Mouse (Mus musculus): ENCODE data around the gene Alox8. TPM values are rescaled to one million over a fixed set of nuclear protein-coding genes. Genes with fewer than 3 reads are reported as not detected.

Alox8 gene
- polyA plus RNA-seq, 1 experiment: 0.43 TPM

DNA sequence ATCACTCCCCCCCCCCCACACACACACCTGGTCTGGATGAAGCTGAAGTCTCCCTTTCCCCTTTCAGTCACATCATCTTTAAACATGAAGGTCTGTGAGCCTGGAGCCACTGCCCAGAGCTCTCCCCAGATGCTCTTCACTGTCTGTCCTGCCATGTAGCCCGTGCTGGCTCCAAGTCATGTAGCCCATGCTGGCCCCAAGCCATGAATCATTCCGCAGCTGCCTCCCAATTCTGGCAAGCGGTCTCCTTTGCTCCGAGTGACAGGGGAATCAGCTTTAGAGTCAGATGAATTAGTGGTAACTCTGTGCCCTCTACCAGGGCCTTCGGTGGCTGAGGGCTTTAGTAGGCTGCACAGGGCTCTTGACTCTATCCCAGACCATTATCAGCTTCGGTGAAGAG lies 47.9 kb downstream of the Alox8 start:
- Histone ChIP-seq H3K36me3 (ENCODE audit: control insufficient read depth, insufficient read depth, low read length) (no peaks in the 10 kb centered on the region), H3K4me1 (replicated peaks; ENCODE audit: control insufficient read depth, insufficient read depth, low read length) (no peaks in the 10 kb centered on the region), H3K4me3 (ENCODE audit: control insufficient read depth, insufficient read depth, low read length) (no peak overlapping the region), H3K27ac (ENCODE audit: control insufficient read depth, insufficient read depth, low read length) (no peak overlapping the region), H3K27me3 (ENCODE audit: control insufficient read depth, insufficient read depth, low read length) (no peaks in the 10 kb centered on the region)
- WGBS: 89% methylated on average over 6 of the region's 6 CpGs
- no peak for DNase-seq
- TF ChIP-seq CTCF (IDR thresholded peaks at IDR 0.05; ENCODE audit: borderline replicate concordance, control insufficient read depth, extremely low read depth, insufficient read depth, low read length, poor library complexity): no peak
- no peak for TF ChIP-seq POLR2A (IDR thresholded peaks at IDR 0.05; ENCODE audit: control insufficient read depth, extremely low read depth, insufficient read depth, low read length, poor library complexity)

DNA sequence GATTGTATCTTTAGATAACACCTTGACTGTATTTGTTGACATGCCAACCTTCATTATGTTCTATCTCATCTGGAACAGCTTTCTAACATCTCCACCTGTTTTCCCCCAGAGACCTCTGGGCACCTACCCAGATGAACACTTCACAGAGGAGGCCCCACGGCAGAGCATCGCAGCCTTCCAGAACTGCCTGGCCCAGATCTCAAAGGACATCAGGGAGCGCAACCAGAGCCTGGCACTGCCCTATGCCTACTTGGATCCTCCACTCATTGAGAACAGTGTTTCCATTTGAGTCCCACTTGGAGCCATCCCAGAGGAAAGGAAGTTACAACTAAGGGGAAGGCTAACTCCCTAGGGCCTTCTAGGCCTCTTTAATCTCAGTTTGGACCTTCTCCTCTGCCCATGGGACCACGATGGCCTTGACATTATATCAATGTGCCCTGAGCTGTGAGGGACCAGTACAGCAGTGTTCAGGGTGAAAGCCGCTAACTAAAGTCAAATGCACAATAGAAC lies 49.1 kb downstream of the Alox8 start:
- no peak for DNase-seq
- no peaks in the 10 kb centered on the region for H3K4me1 ChIP-seq (replicated peaks; ENCODE audit: control insufficient read depth, insufficient read depth, low read length)
- H3K27me3 ChIP-seq (ENCODE audit: control insufficient read depth, insufficient read depth, low read length): no peaks in the 10 kb centered on the region
- no peak for TF ChIP-seq POLR2A (IDR thresholded peaks at IDR 0.05; ENCODE audit: control insufficient read depth, extremely low read depth, insufficient read depth, low read length, poor library complexity)
- TF ChIP-seq CTCF (IDR thresholded peaks at IDR 0.05; ENCODE audit: borderline replicate concordance, control insufficient read depth, extremely low read depth, insufficient read depth, low read length, poor library complexity): no peak
- H3K27ac ChIP-seq (ENCODE audit: control insufficient read depth, insufficient read depth, low read length): no peak overlapping the region
- H3K36me3 ChIP-seq (ENCODE audit: control insufficient read depth, insufficient read depth, low read length): no peaks in the 10 kb centered on the region
- no peak overlapping the region for H3K4me3 ChIP-seq (ENCODE audit: control insufficient read depth, insufficient read depth, low read length)
- 94% methylated on average over 5 of the region's 5 CpGs for whole genome bisulfite sequencing

DNA sequence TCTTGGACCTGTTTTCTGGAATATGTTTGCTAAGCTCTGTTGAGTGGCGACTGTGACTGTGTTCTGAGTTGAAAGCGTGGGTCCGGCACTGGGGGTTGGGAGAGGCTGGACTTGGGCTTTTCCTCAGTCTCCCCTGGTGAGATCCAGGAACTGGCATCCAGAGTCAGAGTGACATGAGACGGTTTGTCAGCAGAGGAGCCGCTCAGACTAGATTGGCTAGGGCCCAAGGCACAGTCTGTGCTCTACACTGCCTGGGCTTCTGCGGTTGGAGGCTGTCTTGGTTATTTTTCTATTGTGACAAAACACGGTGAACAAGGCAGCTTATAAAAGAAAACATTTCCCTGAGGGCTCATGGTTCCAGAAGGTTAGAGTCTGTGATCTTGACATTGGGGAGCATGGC lies 50.1 kb downstream of the Alox8 start:
- Histone ChIP-seq H3K27me3 (ENCODE audit: control insufficient read depth, insufficient read depth, low read length) (no peaks in the 10 kb centered on the region), H3K36me3 (ENCODE audit: control insufficient read depth, insufficient read depth, low read length) (no peaks in the 10 kb centered on the region), H3K4me3 (ENCODE audit: control insufficient read depth, insufficient read depth, low read length) (no peak overlapping the region), H3K27ac (ENCODE audit: control insufficient read depth, insufficient read depth, low read length) (no peak overlapping the region), H3K4me1 (replicated peaks; ENCODE audit: control insufficient read depth, insufficient read depth, low read length) (no peaks in the 10 kb centered on the region)
- DNase-seq: no peak
- TF ChIP-seq POLR2A (IDR thresholded peaks at IDR 0.05; ENCODE audit: control insufficient read depth, extremely low read depth, insufficient read depth, low read length, poor library complexity) (no peak), CTCF (IDR thresholded peaks at IDR 0.05; ENCODE audit: borderline replicate concordance, control insufficient read depth, extremely low read depth, insufficient read depth, low read length, poor library complexity) (no peak)
- 86% methylated on average over 7 of the region's 7 CpGs for WGBS

DNA sequence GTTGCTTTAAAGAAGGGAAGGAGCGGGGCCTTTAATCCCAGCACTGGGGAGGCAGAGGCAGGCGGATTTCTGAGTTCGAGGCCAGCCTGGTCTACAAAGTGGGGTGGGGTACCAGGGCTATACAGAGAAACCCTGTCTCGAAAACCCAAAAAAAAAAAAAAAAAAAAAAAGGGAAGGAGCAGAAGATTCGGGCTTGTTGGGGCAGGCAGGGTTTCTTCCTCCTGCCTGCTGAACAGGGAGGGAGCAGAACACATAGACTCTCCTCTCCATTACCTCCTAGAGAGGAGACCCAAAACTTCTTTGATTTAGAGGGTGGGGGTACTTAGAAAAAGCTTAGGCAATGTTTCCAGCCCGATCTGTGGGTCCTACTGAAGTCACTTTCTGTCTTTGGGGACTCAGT lies 62.3 kb downstream of the Alox8 start:
- no peak overlapping the region for H3K4me3 ChIP-seq (ENCODE audit: control insufficient read depth, insufficient read depth, low read length)
- H3K4me1 ChIP-seq (replicated peaks; ENCODE audit: control insufficient read depth, insufficient read depth, low read length): peaks cover 11% of the 10 kb centered on the region
- H3K36me3 ChIP-seq (ENCODE audit: control insufficient read depth, insufficient read depth, low read length): no peaks in the 10 kb centered on the region
- no peaks in the 10 kb centered on the region for H3K27me3 ChIP-seq (ENCODE audit: control insufficient read depth, insufficient read depth, low read length)
- TF ChIP-seq CTCF (IDR thresholded peaks at IDR 0.05; ENCODE audit: borderline replicate concordance, control insufficient read depth, extremely low read depth, insufficient read depth, low read length, poor library complexity) (no peak), POLR2A (IDR thresholded peaks at IDR 0.05; ENCODE audit: control insufficient read depth, extremely low read depth, insufficient read depth, low read length, poor library complexity) (no peak)
- 70% methylated on average over 6 of the region's 6 CpGs for WGBS
- no peak overlapping the region for H3K27ac ChIP-seq (ENCODE audit: control insufficient read depth, insufficient read depth, low read length)
- DNase-seq: no peak

DNA sequence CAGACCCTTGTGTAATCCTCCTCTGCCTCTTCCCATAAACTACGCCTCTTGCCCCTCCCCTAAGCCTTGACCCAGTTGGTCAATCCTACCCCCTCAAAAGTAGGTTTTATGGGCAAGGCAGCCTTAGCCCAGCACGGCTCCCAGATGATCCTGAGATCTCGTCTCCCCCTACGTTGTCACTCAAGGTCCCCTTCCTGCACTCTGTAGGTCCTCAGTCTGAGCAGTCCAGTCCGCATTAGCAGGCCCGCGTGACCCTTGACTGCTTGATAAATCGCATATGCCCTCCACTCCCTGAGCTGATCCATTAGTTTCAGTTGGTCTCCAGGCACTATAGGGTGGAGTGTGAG lies 63.0 kb downstream of the Alox8 start:
- Histone ChIP-seq H3K27me3 (ENCODE audit: control insufficient read depth, insufficient read depth, low read length) (no peaks in the 10 kb centered on the region), H3K36me3 (ENCODE audit: control insufficient read depth, insufficient read depth, low read length) (no peaks in the 10 kb centered on the region), H3K27ac (ENCODE audit: control insufficient read depth, insufficient read depth, low read length) (no peak overlapping the region), H3K4me3 (ENCODE audit: control insufficient read depth, insufficient read depth, low read length) (no peak overlapping the region), H3K4me1 (replicated peaks; ENCODE audit: control insufficient read depth, insufficient read depth, low read length) (peaks cover 11% of the 10 kb centered on the region)
- TF ChIP-seq POLR2A (IDR thresholded peaks at IDR 0.05; ENCODE audit: control insufficient read depth, extremely low read depth, insufficient read depth, low read length, poor library complexity) (no peak), CTCF (IDR thresholded peaks at IDR 0.05; ENCODE audit: borderline replicate concordance, control insufficient read depth, extremely low read depth, insufficient read depth, low read length, poor library complexity) (no peak)
- WGBS: 80% methylated on average over 8 of the region's 8 CpGs
- DNase-seq: no peak

Other genes with a start within 250 kb of the Alox8 start
- gene Arhgef15, start 240.4 kb downstream of the Alox8 start, polyA plus RNA-seq (2012; rRNA removed): 8.5 and 14.9 TPM in 2 replicates
- gene Slc25a35, start 229.7 kb downstream of the Alox8 start, polyA plus RNA-seq (2012; rRNA removed): 27.1 and 27.6 TPM in 2 replicates
- 22.0 and 28.0 TPM in 2 replicates for gene Rangrf, start 222.7 kb downstream of the Alox8 start, polyA plus RNA-seq (2012; rRNA removed)
- 28.5 and 43.0 TPM in 2 replicates for gene Pfas, start 189.4 kb downstream of the Alox8 start, polyA plus RNA-seq (2012; rRNA removed)
- gene Ctc1, start 181.9 kb downstream of the Alox8 start, polyA plus RNA-seq (2012; rRNA removed): 57.8 and 64.4 TPM in 2 replicates
- gene Aurkb, start 152.2 kb downstream of the Alox8 start, polyA plus RNA-seq (2012; rRNA removed): 192 and 276 TPM in 2 replicates
- gene Borcs6, start 138.1 kb downstream of the Alox8 start, polyA plus RNA-seq (2012; rRNA removed): 18.0 TPM in 2 replicates
- 31.1 and 33.0 TPM in 2 replicates for gene Tmem107, start 127.0 kb downstream of the Alox8 start, polyA plus RNA-seq (2012; rRNA removed)
- 159 and 175 TPM in 2 replicates for gene Vamp2, start 109.4 kb downstream of the Alox8 start, polyA plus RNA-seq (2012; rRNA removed)
- 28.0 and 29.6 TPM in 2 replicates for gene Per1, start 102.6 kb downstream of the Alox8 start, polyA plus RNA-seq (2012; rRNA removed)
- 0.69 and 1.1 TPM in 2 replicates for gene Hes7, start 77.4 kb downstream of the Alox8 start, polyA plus RNA-seq (2012; rRNA removed)
- gene 9130213A22Rik, start 75.3 kb downstream of the Alox8 start, polyA plus RNA-seq (2012; rRNA removed): 0.65 and 1.3 TPM in 2 replicates
- 2.0 and 2.5 TPM in 2 replicates for gene Aloxe3, start 71.9 kb downstream of the Alox8 start, polyA plus RNA-seq (2012; rRNA removed)
- 1.00 and 1.1 TPM in 2 replicates for gene Alox12b, start 40.9 kb downstream of the Alox8 start, polyA plus RNA-seq (2012; rRNA removed)
- gene Gucy2e, start 39.2 kb upstream of the Alox8 start, polyA plus RNA-seq (2012; rRNA removed): 0.26 and 0.40 TPM in 2 replicates
- 41.5 and 43.8 TPM in 2 replicates for gene Cntrob, start 125.9 kb upstream of the Alox8 start, polyA plus RNA-seq (2012; rRNA removed)
- 50.6 and 62.5 TPM in 2 replicates for gene Trappc1, start 126.1 kb upstream of the Alox8 start, polyA plus RNA-seq (2012; rRNA removed)
- gene Kcnab3, start 128.4 kb upstream of the Alox8 start, polyA plus RNA-seq (2012; rRNA removed): 2.9 and 3.5 TPM in 2 replicates
- 3.3 and 4.1 TPM in 2 replicates for gene Rnf227, start 142.6 kb upstream of the Alox8 start, polyA plus RNA-seq (2012; rRNA removed)
- 278 and 280 TPM in 2 replicates for gene Chd3, start 171.6 kb upstream of the Alox8 start, polyA plus RNA-seq (2012; rRNA removed)
- 139 and 170 TPM in 2 replicates for gene Naa38, start 197.6 kb upstream of the Alox8 start, polyA plus RNA-seq (2012; rRNA removed)
- gene Cyb5d1, start 197.8 kb upstream of the Alox8 start, polyA plus RNA-seq (2012; rRNA removed): 37.2 and 41.5 TPM in 2 replicates
- gene Tmem88, start 200.4 kb upstream of the Alox8 start, polyA plus RNA-seq (2012; rRNA removed): 7.3 and 9.3 TPM in 2 replicates
- 61.0 and 77.3 TPM in 2 replicates for gene Kdm6b, start 215.8 kb upstream of the Alox8 start, polyA plus RNA-seq (2012; rRNA removed)

Data from thymus, adult 2 months (tissue).